Mouse (Mus musculus): ENCODE data around the gene Fbn1. TPM values are rescaled to one million over a fixed set of nuclear protein-coding genes. Genes with fewer than 3 reads are reported as not detected.

Fbn1 gene
- polyA plus RNA-seq, 1 experiment from 2014 or later: 25.5 TPM

DNA sequence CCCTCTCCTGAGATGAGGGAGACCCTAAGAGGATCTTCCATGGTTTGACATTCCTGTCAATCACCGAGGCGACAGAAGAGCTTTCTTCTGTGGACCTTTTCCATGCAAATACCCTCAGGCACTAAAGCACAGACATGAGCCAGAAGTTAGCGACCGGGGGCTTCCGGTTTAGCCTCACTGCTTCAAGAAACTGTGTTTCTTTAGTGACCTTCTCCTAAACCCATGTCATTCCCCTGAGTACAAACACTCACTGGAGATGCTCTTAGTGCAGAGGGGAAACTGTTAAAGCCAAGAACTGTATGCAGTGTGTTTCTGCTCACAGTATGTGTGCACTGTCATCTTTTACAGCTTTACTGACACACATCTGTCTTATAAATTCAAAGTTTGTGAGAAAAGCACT is 131.9 kb downstream of the Fbn1 start:
- no peak for DNase-seq (ENCODE audit: low read depth, low spot score)
- in situ Hi-C loops (cut with MboI; ENCODE audit: low pct_unique_long_range_greater_than_20kb): no loop called here
- TF ChIP-seq CTCF (IDR thresholded peaks at IDR 0.05): no peak
- no peaks in the 10 kb centered on the region for H3K27me3 ChIP-seq
- ChIA-PET CTCF (interaction anchor here (1.8 kb wide), 1 partner anchor 42 kb away, joined by 4 read pairs; no protein-coding TSS in a partner anchor), POLR2A (no interaction called here)
- no peak for ATAC-seq

DNA sequence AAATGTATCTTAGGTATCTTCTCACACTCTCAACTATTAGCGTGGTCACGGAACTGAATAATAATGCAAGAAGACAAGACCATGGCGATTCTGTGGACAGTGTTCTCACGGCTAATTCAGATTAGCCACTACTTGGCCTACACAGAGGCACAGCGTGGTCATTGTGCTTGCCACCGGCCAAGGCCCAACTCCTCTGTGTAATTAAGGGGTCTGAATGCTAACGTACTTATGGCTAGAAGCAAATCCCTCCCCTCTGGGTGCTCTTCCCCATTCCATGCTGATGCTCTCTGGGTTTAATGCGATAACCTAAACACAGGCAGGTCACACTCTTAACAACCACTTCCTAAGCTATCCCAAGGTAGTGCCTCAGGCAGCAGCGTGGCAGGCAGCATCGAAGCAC is 132.5 kb downstream of the Fbn1 start:
- in situ Hi-C loops (cut with MboI; ENCODE audit: low pct_unique_long_range_greater_than_20kb): no loop called here
- DNase-seq (ENCODE audit: low read depth, low spot score) (no peak), ATAC-seq (no peak)
- ChIA-PET CTCF (interaction anchor here (2.2 kb wide), 1 partner anchor 16 kb away, joined by 5 read pairs; no protein-coding TSS in a partner anchor), POLR2A (no interaction called here)
- no peak for TF ChIP-seq CTCF (IDR thresholded peaks at IDR 0.05)
- no peaks in the 10 kb centered on the region for H3K27me3 ChIP-seq

DNA sequence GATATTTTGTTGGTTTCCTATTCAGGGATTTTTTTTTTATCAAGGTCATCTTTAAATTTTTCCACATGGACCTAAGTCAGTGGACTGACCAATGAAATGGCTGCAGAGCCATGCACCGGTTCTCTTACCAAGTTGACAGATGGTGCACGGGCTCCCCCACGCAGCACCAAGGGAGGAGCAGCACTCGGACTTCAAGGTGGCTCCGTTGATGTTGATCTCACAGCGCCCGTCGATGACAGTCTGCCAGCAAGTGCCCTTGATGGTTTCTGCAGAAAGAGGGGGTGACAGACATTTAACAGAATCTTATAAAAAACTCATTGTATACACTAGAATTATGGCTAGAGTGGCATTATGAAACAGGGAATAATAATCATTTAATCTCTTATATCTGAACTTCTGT is 138.1 kb downstream of the Fbn1 start:
- DNase-seq (ENCODE audit: low read depth, low spot score) (no peak), ATAC-seq (no peak)
- ChIA-PET CTCF (no interaction called here), POLR2A (no interaction called here)
- in situ Hi-C loops (cut with MboI; ENCODE audit: low pct_unique_long_range_greater_than_20kb): no loop called here
- H3K27me3 ChIP-seq: no peaks in the 10 kb centered on the region
- TF ChIP-seq CTCF (IDR thresholded peaks at IDR 0.05): no peak

DNA sequence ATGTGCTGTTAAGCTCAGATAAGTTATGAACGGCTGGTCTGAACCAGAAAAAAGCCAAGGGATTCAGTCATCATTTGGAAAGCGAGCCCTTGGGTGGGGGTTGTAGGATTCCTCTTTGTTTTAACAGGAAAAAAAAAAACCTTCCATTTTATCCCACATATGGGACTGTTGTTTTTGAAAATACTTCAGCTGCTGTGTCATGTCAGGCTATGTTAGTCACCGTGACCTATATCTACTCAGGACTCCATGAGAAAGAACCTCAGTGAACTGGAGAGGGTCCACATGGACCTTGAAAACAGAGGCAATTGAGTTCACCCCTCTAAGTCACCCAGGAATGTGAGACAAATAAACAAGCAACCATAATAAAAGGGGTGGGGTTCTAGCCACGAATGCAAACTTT is 139.2 kb downstream of the Fbn1 start:
- peak; percentile 35 for ATAC-seq
- no peak for TF ChIP-seq CTCF (IDR thresholded peaks at IDR 0.05)
- in situ Hi-C loops (cut with MboI; ENCODE audit: low pct_unique_long_range_greater_than_20kb): no loop called here
- peak; percentile 34 for DNase-seq (ENCODE audit: low read depth, low spot score)
- no peaks in the 10 kb centered on the region for H3K27me3 ChIP-seq
- POLR2A ChIA-PET: interaction anchor here (0.6 to 0.7 kb wide), 3 partner anchors 12 to 33 kb away, joined by 3 to 4 read pairs (median 3); no protein-coding TSS in a partner anchor
- CTCF ChIA-PET: interaction anchor here (1.0 kb wide), 1 partner anchor 17 kb away, joined by 3 read pairs; no protein-coding TSS in a partner anchor

DNA sequence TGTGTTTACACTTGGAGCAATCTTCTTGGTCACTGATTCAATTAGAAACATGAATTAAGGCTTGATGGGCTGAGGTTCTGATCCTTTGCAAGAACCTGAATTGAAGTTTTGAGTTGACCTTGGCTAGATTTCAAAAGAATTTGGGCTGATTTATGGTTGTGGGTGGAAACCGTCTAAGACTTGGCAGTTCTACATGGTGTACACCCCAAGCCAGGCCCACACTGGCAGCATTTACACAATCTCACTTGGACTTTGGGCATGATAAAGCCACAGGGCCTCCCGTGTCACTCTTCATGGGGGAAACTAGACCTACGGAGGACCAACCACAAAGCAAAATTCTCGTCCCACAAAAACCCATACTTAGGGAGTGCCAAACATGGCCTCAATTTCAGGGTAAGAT is 146.1 kb downstream of the Fbn1 start:
- ATAC-seq: no peak
- CTCF ChIA-PET: no interaction called here
- POLR2A ChIA-PET: no interaction called here
- no peak for DNase-seq (ENCODE audit: low read depth, low spot score)
- in situ Hi-C loops (cut with MboI; ENCODE audit: low pct_unique_long_range_greater_than_20kb): no loop called here
- TF ChIP-seq CTCF (IDR thresholded peaks at IDR 0.05): no peak
- no peaks in the 10 kb centered on the region for H3K27me3 ChIP-seq

DNA sequence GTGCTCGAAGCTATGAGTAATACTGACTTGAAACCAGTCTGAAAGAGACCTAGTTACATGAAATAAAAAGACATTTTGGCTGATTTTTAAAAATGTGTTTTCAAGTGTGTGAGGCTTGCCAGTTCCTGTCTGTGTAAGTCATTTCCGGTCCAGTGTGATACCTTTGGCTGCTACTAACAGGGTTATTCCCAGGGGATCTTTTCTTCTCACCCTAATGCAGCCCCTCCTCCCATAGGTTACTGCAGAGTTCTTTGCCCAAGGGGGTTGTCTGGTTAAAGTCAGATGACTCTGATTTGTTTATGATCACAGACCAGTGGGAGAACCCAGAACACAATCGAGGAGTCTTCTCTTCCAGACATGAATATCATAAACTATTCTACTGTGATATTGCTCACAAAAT is 151.3 kb downstream of the Fbn1 start:
- ATAC-seq (no peak), DNase-seq (ENCODE audit: low read depth, low spot score) (no peak)
- POLR2A ChIA-PET: no interaction called here
- CTCF ChIA-PET: no interaction called here
- TF ChIP-seq CTCF (IDR thresholded peaks at IDR 0.05): no peak
- in situ Hi-C loops (cut with MboI; ENCODE audit: low pct_unique_long_range_greater_than_20kb): loop anchor here (10.0 kb wide), 1 partner anchor 248 kb away; no protein-coding TSS in a partner anchor
- no peaks in the 10 kb centered on the region for H3K27me3 ChIP-seq

DNA sequence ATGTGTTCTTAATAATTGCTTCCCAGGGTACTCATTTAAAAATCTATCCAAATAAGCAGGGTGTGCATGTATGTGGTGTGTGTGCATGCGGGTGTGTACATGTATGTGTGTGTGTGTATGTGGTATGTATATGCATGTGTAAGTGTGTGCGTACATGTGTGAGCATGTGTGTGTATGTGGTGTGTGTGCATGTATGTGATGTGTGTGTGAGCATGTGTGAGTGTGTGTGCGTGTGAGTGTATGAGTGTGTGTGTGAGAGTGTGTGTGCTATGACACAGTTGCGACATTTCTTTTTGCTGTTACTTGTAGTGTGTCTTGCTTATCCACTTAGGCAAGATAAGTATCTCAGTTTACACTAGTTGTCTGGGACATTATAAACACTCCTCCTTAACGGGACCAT is 151.7 kb downstream of the Fbn1 start:
- no peak for TF ChIP-seq CTCF (IDR thresholded peaks at IDR 0.05)
- ChIA-PET CTCF (interaction anchor here (0.7 to 1.0 kb wide), 3 partner anchors 11 to 248 kb away, joined by 3 to 4 read pairs (median 3); no protein-coding TSS in a partner anchor), POLR2A (interaction anchor here (1.0 kb wide), 1 partner anchor 9 kb away, joined by 3 read pairs; no protein-coding TSS in a partner anchor)
- H3K27me3 ChIP-seq: no peaks in the 10 kb centered on the region
- ATAC-seq: no peak
- in situ Hi-C loops (cut with MboI; ENCODE audit: low pct_unique_long_range_greater_than_20kb): loop anchor here (10.0 kb wide), 1 partner anchor 249 kb away; no protein-coding TSS in a partner anchor
- no peak for DNase-seq (ENCODE audit: low read depth, low spot score)

DNA sequence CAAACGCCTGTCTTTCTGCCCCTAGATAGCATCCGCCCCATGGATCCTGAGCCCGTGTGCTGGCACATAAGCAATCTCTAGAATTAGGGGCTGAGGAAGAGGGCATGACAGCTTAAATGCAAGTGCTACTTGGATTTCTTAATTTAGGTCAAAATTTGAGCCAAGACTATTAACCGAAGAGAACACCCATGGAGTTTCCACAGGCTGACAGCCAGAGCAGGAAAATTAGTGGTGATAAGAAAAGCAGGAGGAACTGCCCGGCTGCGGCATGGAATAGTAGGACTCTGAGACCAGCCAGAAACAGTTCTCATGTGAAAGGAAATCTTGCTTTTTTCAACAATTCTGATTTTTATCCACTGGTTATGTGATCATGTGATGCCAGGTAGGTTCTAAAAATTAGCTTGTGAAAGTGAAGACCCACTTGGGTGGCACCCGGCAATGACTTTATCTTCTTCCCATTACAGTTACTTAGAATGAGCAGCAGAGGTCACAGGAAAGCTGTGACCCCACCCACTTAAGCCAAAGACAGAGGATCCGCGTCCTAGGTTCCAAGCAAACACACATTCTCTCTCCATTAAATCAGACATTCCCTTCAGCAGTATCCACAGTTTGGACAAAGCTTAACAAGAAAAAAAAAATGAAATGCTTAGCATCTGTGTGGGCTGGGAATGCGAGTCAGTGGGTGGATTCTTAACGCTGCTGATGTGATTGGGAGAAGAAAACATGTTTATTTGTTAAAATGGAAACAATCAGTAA is 152.4 kb downstream of the Fbn1 start:
- in situ Hi-C loops (cut with MboI; ENCODE audit: low pct_unique_long_range_greater_than_20kb): loop anchor here (10.0 kb wide), 1 partner anchor 249 kb away; no protein-coding TSS in a partner anchor
- POLR2A ChIA-PET: interaction anchor here (1.0 kb wide), 1 partner anchor 9 kb away, joined by 3 read pairs; no protein-coding TSS in a partner anchor
- ATAC-seq (no peak), DNase-seq (ENCODE audit: low read depth, low spot score) (no peak)
- H3K27me3 ChIP-seq: no peaks in the 10 kb centered on the region
- CTCF ChIA-PET: interaction anchor here (0.7 to 1.0 kb wide), 3 partner anchors 12 to 249 kb away, joined by 3 to 4 read pairs (median 3); no protein-coding TSS in a partner anchor
- no peak for TF ChIP-seq CTCF (IDR thresholded peaks at IDR 0.05)

DNA sequence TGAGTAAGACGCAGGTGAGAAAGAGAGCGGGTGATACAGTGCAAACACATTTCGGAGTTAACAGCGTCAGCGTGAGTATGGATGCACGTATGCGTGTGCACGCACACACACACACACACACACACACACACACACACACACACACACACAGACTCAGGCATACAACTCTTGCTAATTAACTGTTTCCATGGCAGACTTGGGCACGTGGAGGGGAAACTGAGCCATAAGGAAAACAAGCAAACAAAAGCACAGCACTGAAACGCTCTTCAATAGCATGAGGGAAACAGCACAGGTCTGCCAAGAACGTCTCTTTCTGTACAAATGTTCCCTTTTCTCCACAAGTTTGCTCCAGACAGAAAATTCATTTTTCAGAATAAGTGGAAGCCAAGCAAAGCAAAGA is 153.2 kb downstream of the Fbn1 start:
- in situ Hi-C loops (cut with MboI; ENCODE audit: low pct_unique_long_range_greater_than_20kb): loop anchor here (10.0 kb wide), 1 partner anchor 250 kb away; no protein-coding TSS in a partner anchor
- no peak for TF ChIP-seq CTCF (IDR thresholded peaks at IDR 0.05)
- DNase-seq (ENCODE audit: low read depth, low spot score) (no peak), ATAC-seq (no peak)
- POLR2A ChIA-PET: no interaction called here
- CTCF ChIA-PET: interaction anchor here (1.0 kb wide), 1 partner anchor 92 kb away, joined by 3 read pairs; no protein-coding TSS in a partner anchor
- H3K27me3 ChIP-seq: no peaks in the 10 kb centered on the region

DNA sequence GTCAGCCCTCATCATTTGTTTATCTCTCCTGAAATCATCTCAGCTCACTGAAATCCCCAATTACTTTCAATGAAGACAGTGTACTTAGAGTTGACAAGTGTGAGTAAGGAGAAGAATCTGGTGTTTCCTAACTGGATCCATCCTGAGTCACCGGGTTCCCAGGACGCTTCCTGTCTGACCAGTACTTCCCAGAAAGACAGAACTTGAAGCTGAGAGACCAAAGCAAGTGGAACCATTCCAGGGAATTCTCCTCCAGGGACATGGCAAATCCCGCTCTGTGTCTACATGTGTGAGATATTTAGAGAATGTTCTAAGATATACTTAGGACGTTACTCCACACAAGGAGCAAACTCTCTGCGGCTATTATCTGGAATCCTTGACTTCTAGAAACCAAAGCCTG is 158.6 kb downstream of the Fbn1 start:
- in situ Hi-C loops (cut with MboI; ENCODE audit: low pct_unique_long_range_greater_than_20kb): no loop called here
- DNase-seq (ENCODE audit: low read depth, low spot score): no peak
- CTCF ChIA-PET: no interaction called here

More for the DNA sequence above, 158.6 kb downstream of the Fbn1 start:
- POLR2A ChIA-PET: no interaction called here
- ATAC-seq: no peak
- no peaks in the 10 kb centered on the region for H3K27me3 ChIP-seq
- no peak for TF ChIP-seq CTCF (IDR thresholded peaks at IDR 0.05)
